Mouse (Mus musculus) erythroblast, embryonic 14.5 days (primary cell): ENCODE results near the gene Neurod6.

Source experiments
- GATA1 ChIP-seq: IDR thresholded peaks from 2 replicates; pipeline ENCODE4 v1.6.1; 2012; ENCODE audit warnings: low read length, inconsistent platforms, mixed read lengths
- TAL1 ChIP-seq: IDR thresholded peaks from 3 replicates; pipeline ENCODE4 v1.6.1; 2012; ENCODE audit warnings: low read length, inconsistent platforms, mixed read lengths

- TF ChIP-seq GATA1 (no peak), TAL1 (no peak)
Observed at GRCm38 (mm10) chr6:55683506-55683905, 2.4 kb upstream of the Neurod6 start.
